Mouse (Mus musculus): ENCODE data around the gene Nos3.

The Nos3 gene

DNA sequence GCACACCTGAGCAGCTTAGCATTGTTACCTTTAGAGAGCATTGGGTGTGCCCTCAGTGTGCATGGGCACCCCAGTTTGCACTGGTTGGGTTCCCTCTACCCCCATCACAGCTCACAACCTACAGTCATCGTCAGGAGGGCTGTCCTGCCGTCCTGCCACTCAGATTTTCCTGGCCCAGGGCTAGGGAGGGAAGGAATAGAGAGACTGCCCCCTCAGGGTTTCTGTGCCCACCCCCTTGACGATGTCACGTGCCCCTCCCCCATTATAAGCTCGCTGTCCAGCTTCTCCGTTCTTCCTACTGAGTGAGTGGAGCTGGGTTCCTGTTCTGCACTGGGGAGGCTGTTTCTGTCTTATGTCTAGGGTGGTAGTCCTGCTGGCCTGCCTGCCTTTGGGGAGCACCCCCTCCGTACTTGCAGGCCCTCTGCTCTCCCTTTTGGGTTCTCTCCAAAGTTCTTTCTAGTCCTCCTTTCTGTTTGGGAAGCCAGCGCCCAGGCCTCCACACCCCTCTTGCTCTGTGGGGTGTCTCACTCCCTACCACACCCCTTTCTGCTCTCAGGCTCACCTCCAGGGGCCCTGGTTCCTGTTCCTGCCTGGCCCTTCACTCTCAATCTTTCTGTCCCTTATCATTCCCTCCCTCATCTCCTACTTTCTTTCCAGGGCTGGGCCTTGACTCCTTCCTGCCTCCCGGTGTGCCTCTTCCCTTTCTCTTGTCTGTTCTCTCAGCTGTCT, 62.1 kb downstream of the Nos3 start:
- no peak for DNase-seq (ENCODE audit: low read depth, low spot score)

- no peak for DNase-seq (ENCODE audit: low read depth, low spot score)
Observed at GRCm38 (mm10) chr5:24427285-24427633, 62.6 kb downstream of the Nos3 start.

DNA sequence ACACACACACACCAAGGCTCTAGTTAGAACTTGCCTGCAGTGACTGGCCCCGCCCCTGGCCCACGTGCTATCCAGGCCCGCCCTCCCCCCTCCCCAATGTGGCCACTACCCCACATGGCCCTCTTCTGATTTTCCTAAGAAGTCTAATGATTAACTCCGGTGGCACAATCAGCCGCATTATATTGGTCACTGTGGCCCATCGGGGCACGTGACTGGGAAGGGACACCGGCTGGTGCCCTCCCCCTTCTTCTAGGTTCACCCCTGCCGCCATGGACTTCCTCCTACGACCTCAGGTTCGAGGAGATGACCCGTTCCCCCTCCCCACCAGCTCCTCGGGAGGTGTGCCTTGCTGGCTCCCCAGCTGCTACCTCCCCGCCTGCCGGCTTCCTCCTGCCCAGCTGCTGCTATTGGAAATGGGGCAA, 63.4 kb downstream of the Nos3 start:
- no peak for DNase-seq (ENCODE audit: low read depth, low spot score)

GRCm38 (mm10) chr5:24428596-24428995, 64.0 kb downstream of the Nos3 start:
- no peak for DNase-seq (ENCODE audit: low read depth, low spot score)

GRCm38 (mm10) chr5:24433993-24434392, 69.4 kb downstream of the Nos3 start:
- no peak for DNase-seq (ENCODE audit: low read depth, low spot score)
